Mouse (Mus musculus): Measurements from ENCODE around the gene Rnf222. TPM values are rescaled to one million over a fixed set of nuclear protein-coding genes. Genes with fewer than 3 reads are reported as not detected.

Gene Rnf222
- polyA plus RNA-seq, 1 experiment from 2014 or later, result 0.30 TPM

DNA sequence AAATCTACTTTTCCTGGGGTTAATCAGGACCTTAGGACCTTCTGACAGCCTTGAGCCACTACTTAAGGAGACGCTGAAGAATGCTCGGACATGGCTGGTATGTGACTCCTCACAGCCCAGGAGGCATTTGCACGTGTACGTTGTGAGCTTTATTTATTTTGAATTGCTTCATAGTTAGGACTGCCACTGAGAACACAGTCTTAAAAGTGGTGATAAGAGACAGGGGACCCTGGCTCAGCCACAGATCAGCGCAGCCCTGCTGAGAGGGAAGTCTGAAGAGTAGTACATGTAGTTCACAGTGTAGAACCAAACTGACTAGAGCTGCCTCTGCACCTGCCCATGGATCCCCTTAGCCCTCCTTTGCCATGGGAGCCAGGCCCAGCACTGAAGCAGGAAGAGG, 3.5 kb downstream of the Rnf222 start:
- 80% methylated on average over 5 of the region's 5 CpGs for WGBS

DNA sequence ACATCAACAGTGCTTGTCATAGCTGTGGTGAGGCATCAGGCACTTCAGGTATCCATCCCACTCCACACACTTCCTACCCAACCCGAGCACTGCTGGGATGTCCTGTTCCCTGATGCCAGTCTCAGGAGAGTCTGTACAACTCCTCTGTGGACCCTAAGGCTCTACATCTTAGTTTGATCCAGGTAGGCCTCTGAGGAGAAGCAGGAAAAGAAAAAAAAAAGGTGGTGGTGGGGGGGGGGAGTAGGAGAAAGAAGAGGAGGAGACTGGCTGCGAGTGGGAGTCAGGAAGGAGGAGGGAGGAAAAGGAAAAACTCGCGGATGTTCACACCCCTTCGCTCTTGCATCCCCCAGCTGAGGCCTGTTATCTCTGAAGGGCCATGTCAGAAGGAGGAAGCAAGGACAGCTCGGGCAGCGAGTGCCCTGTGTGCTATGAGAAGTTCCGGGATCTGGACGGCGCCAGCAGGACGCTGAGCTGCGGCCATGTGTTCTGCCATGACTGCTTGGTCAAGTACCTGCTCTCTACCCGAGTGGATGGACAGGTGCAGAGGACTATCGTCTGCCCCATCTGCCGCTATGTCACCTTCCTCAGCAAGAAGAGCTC, 4.0 kb downstream of the Rnf222 start:
- Histone ChIP-seq H3K4me1 (no peaks in the 10 kb centered on the region), H3K9ac (0 out of 2 replicates have a peak overlapping the region, but pooled peaks have one; percentile 40), H3K4me2 (no peak overlapping the region), H3K4me3 (no peak overlapping the region), H3K27me3 (no peaks in the 10 kb centered on the region), H3K36me3 (no peaks in the 10 kb centered on the region), H3K9me3 (no peaks in the 10 kb centered on the region), H3K27ac (no peak overlapping the region)
- WGBS, result 75% methylated on average over 15 of the region's 15 CpGs
- ATAC-seq (ENCODE audit: insufficient number of reproducible peaks, insufficient read depth, low FRiP score, low TSS enrichment, low read depth), result no peak

More for the DNA sequence above, 3.5 kb downstream of the Rnf222 start:
- Histone ChIP-seq H3K27me3 (no peaks in the 10 kb centered on the region), H3K27ac (no peak overlapping the region), H3K4me1 (no peaks in the 10 kb centered on the region), H3K4me3 (no peak overlapping the region), H3K36me3 (no peaks in the 10 kb centered on the region), H3K9me3 (no peaks in the 10 kb centered on the region), H3K9ac (no peak overlapping the region), H3K4me2 (no peak overlapping the region)
- no peak for ATAC-seq (ENCODE audit: insufficient number of reproducible peaks, insufficient read depth, low FRiP score, low TSS enrichment, low read depth)

DNA sequence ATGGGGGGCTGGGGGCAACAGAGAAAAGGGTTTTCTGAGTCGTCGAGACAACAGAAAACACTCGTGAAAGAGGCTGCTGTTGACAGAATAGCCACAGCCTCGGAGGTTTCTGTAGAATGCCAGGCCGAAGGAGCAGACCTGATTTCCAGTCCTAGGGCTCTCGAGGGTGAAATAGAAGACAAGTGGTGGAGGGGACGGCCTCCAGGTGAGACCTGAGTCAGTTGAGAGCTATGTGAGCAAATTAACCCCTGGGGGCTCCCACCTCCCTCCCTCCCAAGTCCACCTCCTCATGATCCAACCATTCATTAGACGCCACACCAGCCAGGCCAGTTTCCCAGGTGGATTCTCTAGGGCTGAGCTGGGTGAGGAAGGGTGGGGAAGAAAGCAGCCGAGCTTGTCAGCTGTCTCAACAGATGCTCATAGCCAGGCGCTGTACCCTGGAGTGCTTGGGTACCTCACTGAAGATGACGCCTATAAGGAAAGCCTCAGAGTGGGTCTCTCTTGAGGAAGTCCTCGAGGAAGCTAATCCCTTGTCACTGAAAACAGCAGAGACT, 5.6 kb downstream of the Rnf222 start:
- Histone ChIP-seq H3K27me3 (no peaks in the 10 kb centered on the region), H3K4me2 (no peak overlapping the region), H3K9ac (no peak overlapping the region), H3K36me3 (no peaks in the 10 kb centered on the region), H3K27ac (no peak overlapping the region), H3K4me1 (no peaks in the 10 kb centered on the region), H3K4me3 (no peak overlapping the region), H3K9me3 (no peaks in the 10 kb centered on the region)
- no peak for ATAC-seq (ENCODE audit: insufficient number of reproducible peaks, insufficient read depth, low FRiP score, low TSS enrichment, low read depth)
- 55% methylated on average over 12 of the region's 12 CpGs for WGBS

DNA sequence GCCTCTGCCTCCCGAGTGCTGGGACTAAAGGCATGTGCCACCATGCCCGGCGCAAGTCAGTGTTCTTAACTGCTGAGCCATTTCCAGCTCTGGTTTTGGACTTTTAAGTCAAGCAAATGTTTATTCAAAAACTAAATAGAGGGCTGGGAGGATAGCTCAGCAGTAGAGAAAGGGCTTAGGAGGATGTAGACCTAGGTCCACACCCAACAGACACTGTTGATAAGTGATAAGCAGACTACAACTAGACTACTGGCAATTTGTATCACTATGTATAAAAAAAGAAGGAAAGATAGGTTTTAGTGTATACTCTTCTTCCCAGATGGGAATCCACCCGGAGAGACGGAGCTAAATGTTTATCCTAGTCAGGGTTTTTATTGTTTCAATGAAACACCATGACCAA, 7.9 kb downstream of the Rnf222 start:
- 94% methylated on average over 5 of the region's 5 CpGs for WGBS

DNA sequence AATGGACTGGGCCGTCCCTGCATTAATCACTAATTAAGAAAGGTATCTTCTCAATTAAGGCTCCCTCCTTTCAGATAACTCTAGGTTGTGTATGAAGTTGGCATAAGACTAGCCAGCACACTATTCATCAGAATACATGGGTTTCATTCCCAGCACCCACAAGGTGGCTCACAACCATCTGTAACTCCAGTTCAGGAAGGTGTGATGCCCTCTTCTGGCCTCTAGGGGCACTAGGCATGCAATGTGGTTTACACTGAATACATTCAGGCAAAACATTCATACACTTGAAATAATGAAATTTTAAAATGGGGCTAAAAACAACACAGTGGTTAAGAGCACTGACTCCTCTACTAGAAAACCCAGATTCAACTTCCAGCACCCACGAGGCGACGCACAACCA, 8.8 kb downstream of the Rnf222 start:
- Histone ChIP-seq H3K9ac (no peak overlapping the region), H3K4me2 (no peak overlapping the region), H3K27ac (no peak overlapping the region), H3K4me3 (no peak overlapping the region), H3K36me3 (no peaks in the 10 kb centered on the region), H3K27me3 (peaks cover 7% of the 10 kb centered on the region), H3K9me3 (no peaks in the 10 kb centered on the region), H3K4me1 (peaks cover 4% of the 10 kb centered on the region)
- 47% methylated on average over 4 of the region's 4 CpGs for WGBS
- ATAC-seq (ENCODE audit: insufficient number of reproducible peaks, insufficient read depth, low FRiP score, low TSS enrichment, low read depth), result no peak

More for the DNA sequence above, 7.9 kb downstream of the Rnf222 start:
- H3K4me3 ChIP-seq, result no peak overlapping the region
- no peaks in the 10 kb centered on the region for H3K9me3 ChIP-seq
- no peaks in the 10 kb centered on the region for H3K36me3 ChIP-seq
- no peak overlapping the region for H3K27ac ChIP-seq
- no peak overlapping the region for H3K9ac ChIP-seq
- peaks cover 4% of the 10 kb centered on the region for H3K4me1 ChIP-seq
- no peak overlapping the region for H3K4me2 ChIP-seq
- ATAC-seq (ENCODE audit: insufficient number of reproducible peaks, insufficient read depth, low FRiP score, low TSS enrichment, low read depth), result no peak
- peaks cover 7% of the 10 kb centered on the region for H3K27me3 ChIP-seq

DNA sequence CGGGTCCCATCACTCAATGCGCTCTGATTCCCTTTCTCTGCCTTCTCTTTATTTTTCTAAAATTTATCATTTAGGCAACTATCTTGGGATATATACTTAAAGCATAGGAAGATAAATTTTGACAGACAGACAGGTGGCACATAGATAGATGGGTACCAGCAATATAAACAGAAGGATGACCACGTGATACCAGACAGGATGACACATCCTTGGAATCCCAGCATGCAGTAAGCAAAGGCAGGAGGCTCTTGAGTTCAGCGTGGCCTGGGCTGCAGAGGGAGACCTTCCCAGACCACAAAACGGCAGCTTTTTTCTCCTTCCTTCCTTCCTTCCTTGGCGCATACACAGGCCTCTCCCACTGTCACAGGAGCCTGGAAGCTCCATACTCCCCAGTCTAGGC, 9.5 kb downstream of the Rnf222 start:
- no peak overlapping the region for H3K4me2 ChIP-seq
- no peak overlapping the region for H3K27ac ChIP-seq
- no peaks in the 10 kb centered on the region for H3K9me3 ChIP-seq
- H3K4me3 ChIP-seq, result no peak overlapping the region
- WGBS, result 72% methylated on average over 6 of the region's 6 CpGs
- peaks cover 1% of the 10 kb centered on the region for H3K36me3 ChIP-seq
- ATAC-seq (ENCODE audit: insufficient number of reproducible peaks, insufficient read depth, low FRiP score, low TSS enrichment, low read depth), result no peak
- no peak overlapping the region for H3K9ac ChIP-seq
- H3K4me1 ChIP-seq, result peaks cover 9% of the 10 kb centered on the region
- peaks cover 7% of the 10 kb centered on the region for H3K27me3 ChIP-seq

DNA sequence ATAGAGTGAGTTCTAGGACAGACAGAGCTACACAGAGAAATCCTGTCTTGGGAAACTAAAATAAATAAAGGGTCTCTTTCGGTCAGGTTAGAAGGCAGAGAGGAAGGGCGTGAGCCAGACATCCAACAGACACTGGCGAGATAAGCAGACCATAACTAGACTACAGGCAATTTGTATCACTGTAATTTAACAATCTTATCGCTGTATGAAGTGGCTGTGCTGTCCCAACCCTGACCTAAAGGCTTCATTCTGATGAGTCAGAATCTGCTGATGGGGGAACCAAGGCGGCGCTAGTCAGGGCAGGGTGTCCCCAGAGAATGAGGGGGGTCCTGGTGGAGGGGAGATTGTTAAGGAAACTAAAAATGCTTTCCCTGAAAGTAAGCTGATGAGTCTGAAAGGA, 10.4 kb downstream of the Rnf222 start:
- H3K9ac ChIP-seq, result no peak overlapping the region
- no peak overlapping the region for H3K27ac ChIP-seq
- 90% methylated on average over 6 of the region's 6 CpGs for WGBS
- no peak for ATAC-seq (ENCODE audit: insufficient number of reproducible peaks, insufficient read depth, low FRiP score, low TSS enrichment, low read depth)
- H3K4me1 ChIP-seq, result peaks cover 11% of the 10 kb centered on the region
- H3K4me2 ChIP-seq, result no peak overlapping the region
- no peak overlapping the region for H3K4me3 ChIP-seq
- peaks cover 7% of the 10 kb centered on the region for H3K27me3 ChIP-seq
- no peaks in the 10 kb centered on the region for H3K9me3 ChIP-seq
- H3K36me3 ChIP-seq, result peaks cover 11% of the 10 kb centered on the region

DNA sequence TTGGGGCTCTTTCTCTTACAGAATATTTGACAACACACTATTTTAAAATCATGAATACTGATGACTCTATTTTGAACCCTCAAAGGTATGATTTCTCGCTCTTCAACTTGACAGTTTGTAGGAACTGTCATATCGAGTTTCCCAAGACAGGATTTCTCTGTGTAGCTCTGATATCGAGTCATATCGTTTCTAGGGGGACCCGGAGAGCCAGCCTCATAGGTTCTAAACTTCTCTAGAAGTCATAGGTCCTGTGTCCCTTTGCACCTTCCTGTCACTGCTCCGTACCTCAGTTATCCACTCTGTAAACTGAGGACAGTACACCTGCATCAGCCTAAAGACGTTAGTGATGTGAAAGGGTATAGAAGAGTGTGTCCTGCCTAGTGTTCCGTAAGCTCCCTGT, 11.5 kb downstream of the Rnf222 start:
- H3K36me3 ChIP-seq, result peaks cover 21% of the 10 kb centered on the region
- no peak overlapping the region for H3K9ac ChIP-seq
- no peak overlapping the region for H3K27ac ChIP-seq
- ATAC-seq (ENCODE audit: insufficient number of reproducible peaks, insufficient read depth, low FRiP score, low TSS enrichment, low read depth), result no peak
- 82% methylated on average over 8 of the region's 8 CpGs for WGBS
- peaks cover 11% of the 10 kb centered on the region for H3K4me1 ChIP-seq
- H3K4me2 ChIP-seq, result no peak overlapping the region
- H3K4me3 ChIP-seq, result no peak overlapping the region
- no peaks in the 10 kb centered on the region for H3K9me3 ChIP-seq
- peaks cover 7% of the 10 kb centered on the region for H3K27me3 ChIP-seq

DNA sequence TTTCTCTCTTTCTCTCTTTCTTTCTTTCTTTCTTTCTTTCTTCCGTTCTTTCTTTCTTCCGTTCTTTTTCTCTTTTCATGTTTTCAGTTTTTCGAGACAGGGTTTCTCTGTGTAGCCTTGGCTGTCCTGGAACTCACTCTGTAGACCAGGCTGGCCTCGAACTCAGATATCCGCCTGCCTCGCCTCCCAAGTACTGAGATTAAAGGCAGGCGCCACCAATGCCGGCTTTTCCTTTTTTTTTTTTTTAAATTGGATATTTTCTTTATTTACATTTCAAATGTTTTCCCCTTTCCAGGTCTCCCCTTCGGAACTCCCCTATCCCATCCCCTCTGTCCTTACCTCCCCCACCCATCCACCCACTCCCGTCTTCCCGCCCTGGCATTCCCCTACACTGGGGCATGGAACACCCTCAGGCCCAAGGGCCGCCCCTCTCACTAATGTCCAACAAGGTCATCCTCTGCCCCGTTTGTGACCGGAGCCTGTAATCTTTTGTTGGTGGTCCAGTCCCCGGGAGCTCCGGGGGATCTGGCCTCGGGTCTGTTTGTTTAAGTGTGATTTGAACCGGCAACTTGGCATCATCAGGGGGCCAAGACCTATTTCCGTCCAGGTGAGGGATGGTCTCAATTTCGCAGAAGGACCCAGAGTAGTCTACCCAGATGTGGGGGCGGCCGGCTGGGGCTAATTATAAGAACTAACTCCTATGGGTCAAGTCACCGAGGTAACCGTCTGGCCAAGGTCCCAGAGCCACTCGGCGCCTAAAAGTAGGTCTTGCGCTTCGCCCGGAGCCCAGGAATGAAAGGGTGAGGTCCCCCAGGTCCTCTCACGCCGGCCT, 12.4 kb downstream of the Rnf222 start:
- Histone ChIP-seq H3K9me3 (no peaks in the 10 kb centered on the region), H3K4me1 (peaks cover 11% of the 10 kb centered on the region), H3K4me3 (peak overlapping the region; percentile 97), H3K36me3 (peaks cover 30% of the 10 kb centered on the region), H3K27me3 (peaks cover 7% of the 10 kb centered on the region), H3K27ac (no peak overlapping the region), H3K9ac (peak overlapping the region; percentile 100), H3K4me2 (peak overlapping the region; percentile 74)
- WGBS, result 21% methylated on average over 31 of the region's 31 CpGs
- peak; percentile 17; the same call in 1 of the 2 replicates for ATAC-seq (ENCODE audit: insufficient number of reproducible peaks, insufficient read depth, low FRiP score, low TSS enrichment, low read depth)

DNA sequence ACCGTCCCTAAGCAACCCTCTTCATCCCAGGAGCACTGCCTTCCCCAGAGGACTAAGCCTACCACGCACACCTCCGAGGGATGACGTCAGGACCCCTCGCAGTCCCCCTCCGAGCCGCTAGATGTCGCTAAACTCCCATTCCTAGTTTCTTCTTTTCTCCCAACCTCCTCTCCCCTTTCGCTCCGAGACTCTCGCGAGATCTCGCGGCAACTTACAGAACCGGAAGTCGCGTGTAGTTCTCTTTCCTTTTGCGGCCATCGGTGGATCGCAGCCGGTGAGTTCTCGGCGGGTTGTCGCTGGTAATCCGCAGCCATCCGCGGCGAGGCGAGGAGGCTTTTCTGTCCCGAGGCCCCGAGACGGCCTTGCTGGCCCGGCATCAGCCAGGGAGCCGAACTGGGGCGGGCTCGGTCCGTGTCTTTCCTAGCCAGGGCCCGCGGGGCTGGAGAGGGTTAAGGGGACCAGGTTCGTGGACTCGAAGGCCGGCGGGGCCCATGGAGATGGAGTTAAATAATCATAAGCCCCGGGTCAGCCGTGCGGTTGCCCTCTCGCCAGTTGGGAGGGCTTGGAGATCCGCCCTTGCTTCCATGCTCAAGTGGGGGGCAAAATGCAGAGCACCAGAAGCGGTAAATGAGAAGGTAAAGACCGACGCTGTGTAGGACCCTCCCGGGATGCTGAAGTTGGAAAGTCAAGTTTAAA, 13.1 kb downstream of the Rnf222 start, which contains the start of gene Rpl26:
Gene Rpl26 (plus strand): TSS at position 233 of the 696 bp plus-strand sequence.
- peak; percentile 75 for ATAC-seq (ENCODE audit: insufficient number of reproducible peaks, insufficient read depth, low FRiP score, low TSS enrichment, low read depth)
- H3K27me3 ChIP-seq, result peaks cover 7% of the 10 kb centered on the region
- peak within 1 kb of the TSS; percentile 97 for H3K4me3 ChIP-seq
- peaks cover 11% of the 10 kb centered on the region for H3K4me1 ChIP-seq
- H3K9ac ChIP-seq, result peak within 1 kb of the TSS; percentile 100
- peaks cover 38% of the 10 kb centered on the region for H3K36me3 ChIP-seq
- peak within 1 kb of the TSS; percentile 74 for H3K4me2 ChIP-seq
- H3K9me3 ChIP-seq, result no peaks in the 10 kb centered on the region
- under 1% methylated on average over 52 of the region's 52 CpGs for WGBS
- H3K27ac ChIP-seq, result peak within 1 kb of the TSS; percentile 94

DNA sequence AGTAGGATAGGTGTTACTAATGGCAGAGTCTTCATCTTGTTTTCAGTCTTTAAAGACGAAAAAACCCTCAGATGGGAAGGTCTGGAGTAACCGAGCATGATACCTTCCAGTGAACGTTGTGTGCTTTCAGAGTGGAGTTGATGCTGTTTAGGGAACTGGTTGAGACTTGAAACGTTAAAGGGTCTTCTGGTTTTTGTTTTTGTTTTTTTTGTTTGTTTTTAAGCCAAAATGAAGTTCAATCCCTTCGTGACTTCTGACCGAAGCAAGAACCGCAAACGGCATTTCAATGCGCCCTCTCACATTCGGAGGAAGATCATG, 13.7 kb downstream of the Rnf222 start:
- peak overlapping the region; percentile 74 for H3K4me2 ChIP-seq
- WGBS, result under 1% methylated on average over 10 of the region's 10 CpGs
- peaks cover 42% of the 10 kb centered on the region for H3K36me3 ChIP-seq
- H3K4me1 ChIP-seq, result peaks cover 11% of the 10 kb centered on the region
- H3K9ac ChIP-seq, result peak overlapping the region; percentile 100
- peaks cover 7% of the 10 kb centered on the region for H3K27me3 ChIP-seq
- peak overlapping the region; percentile 97 for H3K4me3 ChIP-seq
- H3K9me3 ChIP-seq, result no peaks in the 10 kb centered on the region
- no peak for ATAC-seq (ENCODE audit: insufficient number of reproducible peaks, insufficient read depth, low FRiP score, low TSS enrichment, low read depth)
- peak overlapping the region; percentile 94 for H3K27ac ChIP-seq
